Mouse (Mus musculus) heart, embryonic 16.5 days (tissue): Measurements from ENCODE around the gene Rbfox1. TPM values are rescaled to one million over a fixed set of nuclear protein-coding genes. Genes with fewer than 3 reads are reported as not detected.
A peak's percentile ranks its signal among the peaks of the same experiment; 100 is the strongest.

Experiments used
- ATAC-seq: fragments of 200-750 bp; cut with Nextera tagmentation; replicated peaks from 2 replicates; pipeline ENCODE4 v1.8.0; 2017; ENCODE audit warnings: moderate number of reproducible peaks; ENCODE audit not compliant: insufficient read depth, low FRiP score; ENCODE audit errors: extremely low read depth
- H3K27ac ChIP-seq: fragments of 300-500 bp; sonication (generic); 2 replicates; pipeline ENCODE4 v1.5.1; 2014; ENCODE audit warnings: mild to moderate bottlenecking, low read length, control low read depth, moderate library complexity
- H3K27me3 ChIP-seq: fragments of 300-500 bp; sonication (generic); 2 replicates; pipeline ENCODE4 v1.6.1; 2014; ENCODE audit warnings: low read length, mixed read lengths; ENCODE audit not compliant: control insufficient read depth, insufficient read depth
- H3K36me3 ChIP-seq: fragments of 300-500 bp; sonication (generic); 2 replicates; pipeline ENCODE4 v1.6.1; 2014; ENCODE audit not compliant: control insufficient read depth, insufficient read depth
- H3K4me1 ChIP-seq: fragments of 300-500 bp; sonication (generic); 2 replicates; pipeline ENCODE4 v1.6.1; 2014; ENCODE audit warnings: low read length, mixed read lengths; ENCODE audit not compliant: control insufficient read depth, insufficient read depth
- H3K4me2 ChIP-seq: fragments of 300-500 bp; sonication (generic); 2 replicates; pipeline ENCODE4 v1.6.1; 2014; ENCODE audit warnings: low read depth, mild to moderate bottlenecking, control low read depth, low read length
- H3K4me3 ChIP-seq: fragments of 300-500 bp; sonication (generic); 2 replicates; pipeline ENCODE4 v1.5.1; 2014; ENCODE audit warnings: mild to moderate bottlenecking, control low read depth, low read length
- H3K9ac ChIP-seq: fragments of 300-500 bp; sonication (generic); 2 replicates; pipeline ENCODE4 v1.6.1; 2014; ENCODE audit warnings: low read length, control low read depth
- H3K9me3 ChIP-seq: fragments of 300-500 bp; sonication (generic); replicated peaks from 2 replicates; pipeline ENCODE4 v1.6.1; 2016; ENCODE audit warnings: low read length; ENCODE audit not compliant: control insufficient read depth
- WGBS: fragments of 180-500 bp; shearing (Covaris S2); extraction: QIAGEN DNeasy Blood & Tissue Kit; methylation state at CpG from one replicate; pipeline ENCODE4 v1.1.7; 2014; 5-methylcytosine and 5-hydroxymethylcytosine counted together
- polyA plus RNA-seq: library from polyadenylated mRNA; unstranded; fragments of >200 nt; fragmentation: Nextera tagmentation; extraction: Ambion mirVana; gene quantifications from 2 replicates; pipeline ENCODE4 v1.2.1, GENCODE M21; 2015

Rbfox1 gene
- polyA plus RNA-seq, 1 experiment from 2014 or later = 5.9 TPM

- H3K27ac ChIP-seq = no peak overlapping the region
- 0 out of 2 replicates have a peak, but pooled peaks cover 2% of the 10 kb centered on the region for H3K27me3 ChIP-seq
- ATAC-seq = peak; percentile 32; the same call in 1 of the 2 replicates
Observed at GRCm38 (mm10) chr16:6992251-6992650, 1107.1 kb downstream of the Rbfox1 start.

DNA sequence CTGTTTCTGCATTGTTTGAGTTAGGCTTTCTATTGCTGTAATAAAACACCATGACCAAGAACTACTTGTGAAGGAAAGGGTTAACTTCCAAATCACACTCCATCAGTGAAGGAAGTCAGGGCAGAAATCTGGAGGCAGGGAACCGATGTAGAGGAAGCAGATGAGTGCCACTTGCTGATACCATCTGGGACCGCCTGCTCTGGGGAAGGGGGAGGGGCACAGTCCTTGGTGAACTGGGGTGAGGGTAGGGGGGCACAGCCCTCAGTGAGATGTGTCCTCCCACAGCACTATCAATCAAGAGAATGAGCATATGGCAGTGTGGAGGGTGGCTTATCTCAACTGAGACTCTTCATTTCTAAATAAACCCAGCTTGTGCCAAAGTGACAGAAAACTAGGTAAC lies 1108.0 kb downstream of the Rbfox1 start:
- Histone ChIP-seq H3K27ac (no peak overlapping the region), H3K4me2 (no peak overlapping the region), H3K9ac (no peak overlapping the region), H3K36me3 (no peaks in the 10 kb centered on the region), H3K27me3 (0 out of 2 replicates have a peak, but pooled peaks cover 2% of the 10 kb centered on the region), H3K4me3 (no peak overlapping the region), H3K4me1 (no peaks in the 10 kb centered on the region), H3K9me3 (peaks cover 6% of the 10 kb centered on the region; the same call in 1 of the 2 replicates)
- WGBS = 36% methylated on average over 2 of the region's 2 CpGs
- ATAC-seq = no peak

More at GRCm38 (mm10) chr16:6992251-6992650, 1107.1 kb downstream of the Rbfox1 start:
- H3K4me1 ChIP-seq = no peaks in the 10 kb centered on the region
- no peak overlapping the region for H3K4me2 ChIP-seq
- WGBS = 52% methylated on average over 5 of the region's 5 CpGs
- peaks cover 6% of the 10 kb centered on the region; the same call in 1 of the 2 replicates for H3K9me3 ChIP-seq
- H3K4me3 ChIP-seq = no peak overlapping the region
- no peaks in the 10 kb centered on the region for H3K36me3 ChIP-seq
- H3K9ac ChIP-seq = no peak overlapping the region

- Histone ChIP-seq H3K27me3 (no peaks in the 10 kb centered on the region), H3K27ac (no peak overlapping the region), H3K4me3 (no peak overlapping the region), H3K9me3 (no peaks in the 10 kb centered on the region), H3K4me2 (no peak overlapping the region), H3K36me3 (no peaks in the 10 kb centered on the region), H3K9ac (no peak overlapping the region), H3K4me1 (no peaks in the 10 kb centered on the region)
- no peak for ATAC-seq
- 44% methylated on average over 4 of the region's 4 CpGs for WGBS
Observed at GRCm38 (mm10) chr16:6997109-6997508, 1112.0 kb downstream of the Rbfox1 start.

DNA sequence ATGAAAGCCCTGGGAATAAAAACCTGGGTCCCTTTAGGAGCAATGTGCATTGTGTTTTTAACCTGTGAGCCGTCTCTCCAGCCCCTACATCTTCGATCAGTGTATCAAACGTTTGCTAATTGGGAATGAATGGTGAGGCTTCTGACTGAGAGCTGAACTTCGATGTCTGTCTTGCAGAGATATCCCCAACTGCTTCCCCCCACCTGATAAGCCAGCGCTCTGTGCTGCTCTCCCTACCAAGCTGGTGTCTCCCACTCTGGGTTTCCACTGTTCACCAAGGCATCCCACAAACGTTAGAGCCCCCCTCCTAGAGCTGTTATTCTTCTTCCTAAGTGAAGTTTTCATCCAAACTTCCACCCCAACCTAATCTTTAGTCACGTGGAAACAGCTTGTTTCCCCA lies 1112.7 kb downstream of the Rbfox1 start:
- no peak overlapping the region for H3K9ac ChIP-seq
- H3K36me3 ChIP-seq = no peaks in the 10 kb centered on the region
- WGBS = 38% methylated on average over 7 of the region's 7 CpGs
- H3K4me2 ChIP-seq = no peak overlapping the region
- H3K4me1 ChIP-seq = no peaks in the 10 kb centered on the region
- H3K27ac ChIP-seq = no peak overlapping the region
- ATAC-seq = no peak
- H3K4me3 ChIP-seq = no peak overlapping the region
- no peaks in the 10 kb centered on the region for H3K27me3 ChIP-seq
- no peaks in the 10 kb centered on the region for H3K9me3 ChIP-seq

DNA sequence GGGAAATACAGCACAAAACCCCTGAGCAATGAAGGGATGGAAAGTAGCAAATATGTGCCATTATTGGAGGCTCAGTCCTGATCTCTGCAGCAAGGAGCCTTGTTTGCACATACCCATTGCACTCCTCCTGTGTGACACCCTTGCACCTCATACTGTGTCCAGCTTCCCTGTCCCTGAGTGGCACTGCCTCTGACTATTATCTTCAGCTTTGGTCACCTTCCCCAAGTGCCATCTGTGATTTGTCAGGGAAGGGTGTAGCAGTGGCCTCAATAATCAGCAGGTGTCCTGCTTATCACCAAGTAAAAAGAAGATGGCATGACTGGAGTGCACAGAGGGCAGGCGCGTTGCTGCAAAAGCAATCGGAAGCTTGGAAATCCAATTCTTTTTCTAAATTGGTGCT lies 1119.4 kb downstream of the Rbfox1 start:
- no peaks in the 10 kb centered on the region for H3K27me3 ChIP-seq
- H3K9me3 ChIP-seq = no peaks in the 10 kb centered on the region
- no peaks in the 10 kb centered on the region for H3K4me1 ChIP-seq
- 84% methylated on average over 3 of the region's 3 CpGs for WGBS
- no peak overlapping the region for H3K4me2 ChIP-seq
- H3K9ac ChIP-seq = no peak overlapping the region
- no peaks in the 10 kb centered on the region for H3K36me3 ChIP-seq
- no peak overlapping the region for H3K4me3 ChIP-seq
- H3K27ac ChIP-seq = no peak overlapping the region
- no peak for ATAC-seq

- Histone ChIP-seq H3K4me2 (no peak overlapping the region), H3K4me3 (no peak overlapping the region), H3K36me3 (no peaks in the 10 kb centered on the region), H3K4me1 (no peaks in the 10 kb centered on the region), H3K27me3 (no peaks in the 10 kb centered on the region), H3K9me3 (no peaks in the 10 kb centered on the region), H3K9ac (no peak overlapping the region), H3K27ac (no peak overlapping the region)
- WGBS = 18% methylated on average over 3 of the region's 3 CpGs
- ATAC-seq = no peak
Observed at GRCm38 (mm10) chr16:7005478-7005877, 1120.3 kb downstream of the Rbfox1 start.

- H3K4me1 ChIP-seq = no peaks in the 10 kb centered on the region
- no peak for ATAC-seq
- H3K9me3 ChIP-seq = no peaks in the 10 kb centered on the region
- H3K4me3 ChIP-seq = no peak overlapping the region
- H3K27me3 ChIP-seq = peaks cover 2% of the 10 kb centered on the region; the same call in 1 of the 2 replicates
- H3K9ac ChIP-seq = no peak overlapping the region
- no peaks in the 10 kb centered on the region for H3K36me3 ChIP-seq
- 78% methylated on average over 7 of the region's 7 CpGs for WGBS
- H3K4me2 ChIP-seq = no peak overlapping the region
- H3K27ac ChIP-seq = no peak overlapping the region
Observed at GRCm38 (mm10) chr16:7017310-7017709, 1132.2 kb downstream of the Rbfox1 start.

GRCm38 (mm10) chr16:7034231-7034630 lies 1149.1 kb downstream of the Rbfox1 start:
- H3K4me3 ChIP-seq = no peak overlapping the region
- H3K27ac ChIP-seq = no peak overlapping the region
- ATAC-seq = no peak
- H3K9me3 ChIP-seq = no peaks in the 10 kb centered on the region
- H3K9ac ChIP-seq = no peak overlapping the region
- 64% methylated on average over 5 of the region's 5 CpGs for WGBS
- H3K4me1 ChIP-seq = 0 out of 2 replicates have a peak, but pooled peaks cover 2% of the 10 kb centered on the region
- H3K27me3 ChIP-seq = peaks cover 27% of the 10 kb centered on the region
- no peak overlapping the region for H3K4me2 ChIP-seq
- no peaks in the 10 kb centered on the region for H3K36me3 ChIP-seq

DNA sequence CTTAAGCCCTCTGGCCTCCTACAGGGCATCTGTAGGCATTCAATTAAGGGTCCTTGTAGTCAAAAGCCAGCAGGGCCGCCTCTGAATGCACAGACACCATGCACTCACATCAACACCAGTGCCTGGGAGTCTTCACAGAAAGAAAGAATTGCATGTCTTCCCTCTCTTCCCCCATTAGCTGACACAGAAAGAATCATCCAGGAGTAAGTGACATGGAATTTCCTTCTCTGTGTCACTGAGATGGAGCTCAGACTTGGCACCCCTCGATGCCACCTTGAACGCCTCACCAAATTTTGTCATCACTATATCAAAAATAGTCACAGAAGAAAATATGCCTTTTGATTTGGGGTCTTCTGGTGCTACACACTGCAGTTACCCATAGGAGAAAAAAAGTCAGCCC lies 1151.4 kb downstream of the Rbfox1 start:
- Histone ChIP-seq H3K9me3 (no peaks in the 10 kb centered on the region), H3K4me3 (no peak overlapping the region), H3K4me2 (no peak overlapping the region), H3K27ac (no peak overlapping the region), H3K4me1 (0 out of 2 replicates have a peak, but pooled peaks cover 2% of the 10 kb centered on the region), H3K9ac (no peak overlapping the region), H3K27me3 (peaks cover 35% of the 10 kb centered on the region), H3K36me3 (no peaks in the 10 kb centered on the region)
- no peak for ATAC-seq
- 69% methylated on average over 3 of the region's 3 CpGs for WGBS
